Mouse (Mus musculus) megakaryocyte-erythroid progenitor cell, adult 5 weeks (primary cell): ENCODE data around the gene Ccdc149. TPM values are rescaled to one million over a fixed set of nuclear protein-coding genes. Genes with fewer than 3 reads are reported as not detected.

Experiments used
- polyA plus RNA-seq: library from polyadenylated mRNA; stranded (reverse); fragments of >175 nt; gene quantifications from 2 replicates; pipeline ENCODE4 v1.2.3, GENCODE M21; 2012

Ccdc149 gene
- 2.1 and 2.7 TPM in 2 replicates for polyA plus RNA-seq

GRCm38 (mm10) chr5:52470991-52471801, at the start of gene Ccdc149:
Gene Ccdc149 (minus strand): TSS chr5:52471521.

GRCm38 (mm10) chr5:52363468-52364150, 107.7 kb downstream of the Ccdc149 start, which contains the start of gene Sod3:
Gene Sod3 (plus strand): TSS chr5:52363791.

Other genes starting within 250 kb of the Ccdc149 start
- 0.02 TPM in 1 of 2 replicates, not detected in the other for gene Sod3, start 107.7 kb downstream of the Ccdc149 start, polyA plus RNA-seq
- 0.02 TPM in 1 of 2 replicates, not detected in the other for gene Lgi2, start 94.9 kb upstream of the Ccdc149 start, polyA plus RNA-seq
- 0.56 and 0.81 TPM in 2 replicates for gene Sepsecs, start 198.2 kb upstream of the Ccdc149 start, polyA plus RNA-seq